Mouse (Mus musculus) cerebellum, adult 2 months (tissue): ENCODE data around the gene Jazf1. TPM values are rescaled to one million over a fixed set of nuclear protein-coding genes. Genes with fewer than 3 reads are reported as not detected.

Experiments used
- DNase-seq, 2 experiments: peaks; one replicate each; pipeline ENCODE4 v3.0.0; 2021
- H3K27ac ChIP-seq: fragments of 200-500 bp; 2 replicates; pipeline ENCODE4 v1.5.1; 2012; ENCODE audit warnings: low read length, control low read depth, inconsistent platforms; ENCODE audit not compliant: insufficient read depth
- H3K27me3 ChIP-seq: fragments of 200-500 bp; 2 replicates; pipeline ENCODE4 v1.6.1; 2012; ENCODE audit warnings: inconsistent platforms, mild to moderate bottlenecking, low read length, moderate library complexity; ENCODE audit not compliant: control insufficient read depth, insufficient read depth
- H3K4me1 ChIP-seq: fragments of 200-500 bp; 2 replicates; pipeline ENCODE4 v1.6.1; 2011; ENCODE audit warnings: low read length; ENCODE audit not compliant: control insufficient read depth, insufficient read depth
- H3K4me3 ChIP-seq: fragments of 200-500 bp; replicated peaks from 2 replicates; pipeline ENCODE3; 2011; ENCODE audit warnings: mild to moderate bottlenecking, low read depth, low read length, control low read depth; ENCODE audit not compliant: insufficient read depth
- CTCF ChIP-seq: fragments of 200-500 bp; IDR thresholded peaks from 2 replicates; pipeline ENCODE4 v1.5.1; 2011; ENCODE audit warnings: low read depth, mild to moderate bottlenecking, control low read depth, low read length, moderate library complexity, borderline replicate concordance; ENCODE audit not compliant: insufficient read depth
- POLR2A ChIP-seq: fragments of 200-500 bp; IDR thresholded peaks from 2 replicates; pipeline ENCODE4 v1.6.1; 2011; ENCODE audit warnings: low read length, control low read depth, borderline replicate concordance; ENCODE audit not compliant: insufficient read depth
- WGBS: fragments of 180-500 bp; shearing (Covaris S2); methylation state at CpG from one replicate; pipeline ENCODE4 v1.1.7; 2018; 5-methylcytosine and 5-hydroxymethylcytosine counted together
- polyA plus RNA-seq: library from polyadenylated mRNA; depleted of rRNA; stranded (reverse); fragments of >200 nt; gene quantifications from 2 replicates; pipeline ENCODE4 v1.2.3, GENCODE M21; 2012

Gene Jazf1
- polyA plus RNA-seq, 1 experiment: 11.4 TPM

- DNase-seq: no peak
- WGBS: 76% methylated on average over 4 of the region's 4 CpGs
- H3K27ac ChIP-seq: no peak overlapping the region
- H3K4me3 ChIP-seq: no peak overlapping the region
- no peaks in the 10 kb centered on the region for H3K4me1 ChIP-seq
- H3K27me3 ChIP-seq: no peaks in the 10 kb centered on the region
- TF ChIP-seq CTCF: peak; percentile 40; the same call in 1 of the 2 replicates
- no peak for TF ChIP-seq POLR2A
Observed at GRCm38 (mm10) chr6:52926947-52927346, 141.5 kb downstream of the Jazf1 start.

- DNase-seq: no peak
- no peak overlapping the region for H3K4me3 ChIP-seq
- 81% methylated on average over 9 of the region's 9 CpGs for WGBS
- H3K4me1 ChIP-seq: no peaks in the 10 kb centered on the region
- H3K27ac ChIP-seq: no peak overlapping the region
- H3K27me3 ChIP-seq: no peaks in the 10 kb centered on the region
- TF ChIP-seq CTCF (no peak), POLR2A (no peak)
Observed at GRCm38 (mm10) chr6:52925458-52926042, 142.9 kb downstream of the Jazf1 start.

- no peaks in the 10 kb centered on the region for H3K27me3 ChIP-seq
- 90% methylated on average over 6 of the region's 6 CpGs for WGBS
- no peak overlapping the region for H3K27ac ChIP-seq
- no peak for DNase-seq
- no peak for TF ChIP-seq CTCF
- no peak for TF ChIP-seq POLR2A
- H3K4me3 ChIP-seq: no peak overlapping the region
- no peaks in the 10 kb centered on the region for H3K4me1 ChIP-seq
Observed at GRCm38 (mm10) chr6:52921248-52921647, 147.2 kb downstream of the Jazf1 start.

- WGBS: 90% methylated on average over 6 of the region's 6 CpGs
- Histone ChIP-seq H3K4me3 (no peak overlapping the region), H3K4me1 (no peaks in the 10 kb centered on the region), H3K27me3 (no peaks in the 10 kb centered on the region), H3K27ac (no peak overlapping the region)
- no peak for DNase-seq
- TF ChIP-seq POLR2A (no peak), CTCF (no peak)
Observed at GRCm38 (mm10) chr6:52920719-52921118, 147.7 kb downstream of the Jazf1 start.

- H3K27me3 ChIP-seq: no peaks in the 10 kb centered on the region
- DNase-seq: no peak
- WGBS: 42% methylated on average over 7 of the region's 7 CpGs
- no peak overlapping the region for H3K4me3 ChIP-seq
- TF ChIP-seq CTCF: no peak
- TF ChIP-seq POLR2A: no peak
- no peak overlapping the region for H3K27ac ChIP-seq
- H3K4me1 ChIP-seq: no peaks in the 10 kb centered on the region
Observed at GRCm38 (mm10) chr6:52919442-52919841, 149.0 kb downstream of the Jazf1 start.

- DNase-seq: peak; percentile 66 to 78
- peak; percentile 72 for TF ChIP-seq CTCF
- no peak for TF ChIP-seq POLR2A
- Histone ChIP-seq H3K27me3 (no peaks in the 10 kb centered on the region), H3K4me3 (no peak overlapping the region), H3K27ac (no peak overlapping the region), H3K4me1 (no peaks in the 10 kb centered on the region)
- 1% methylated on average over 2 of the region's 2 CpGs for WGBS
Observed at GRCm38 (mm10) chr6:52918980-52919379, 149.5 kb downstream of the Jazf1 start.

DNA sequence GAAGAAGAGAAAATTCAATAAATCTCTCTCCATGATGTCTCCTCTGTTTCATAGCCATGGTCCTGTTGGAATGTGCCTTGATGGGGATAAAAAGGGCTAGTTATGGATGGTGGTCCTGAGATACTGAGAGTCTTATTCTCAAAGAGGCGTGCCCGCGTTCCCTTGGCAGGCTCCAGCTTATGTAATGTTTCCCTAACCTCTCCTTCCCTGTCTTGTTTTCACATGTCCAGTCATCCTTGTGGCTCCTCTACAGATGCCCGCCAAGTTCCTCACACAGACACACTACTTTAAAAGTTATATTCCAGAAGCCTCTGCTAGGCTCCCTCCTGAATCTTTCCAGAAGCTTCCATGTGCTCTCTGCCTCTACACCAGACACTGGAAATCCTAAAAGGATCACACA, 151.0 kb downstream of the Jazf1 start:
- no peak for TF ChIP-seq POLR2A
- TF ChIP-seq CTCF: no peak
- WGBS: 95% methylated on average over 4 of the region's 4 CpGs
- no peaks in the 10 kb centered on the region; the same call in 1 of the 2 replicates for H3K4me1 ChIP-seq
- no peak overlapping the region for H3K4me3 ChIP-seq
- no peak overlapping the region for H3K27ac ChIP-seq
- H3K27me3 ChIP-seq: no peaks in the 10 kb centered on the region
- no peak for DNase-seq

- Histone ChIP-seq H3K4me3 (no peak overlapping the region), H3K27me3 (no peaks in the 10 kb centered on the region), H3K4me1 (peaks cover 4% of the 10 kb centered on the region; the same call in 1 of the 2 replicates), H3K27ac (no peak overlapping the region)
- no peak for DNase-seq
- TF ChIP-seq POLR2A (no peak), CTCF (no peak)
- WGBS: 86% methylated on average over 3 of the region's 3 CpGs
Observed at GRCm38 (mm10) chr6:52916836-52917376, 151.5 kb downstream of the Jazf1 start.
